Mouse (Mus musculus): ENCODE data around the gene Hist1h1a. TPM values are rescaled to one million over a fixed set of nuclear protein-coding genes. Genes with fewer than 3 reads are reported as not detected.
A peak's percentile ranks its signal among the peaks of the same experiment; 100 is the strongest.
"Not testable (repeated sequence)": the region's sequence is repeated elsewhere in the genome, so short reads cannot be mapped to it uniquely, and the experiment has no call there.

The Hist1h1a gene
- polyA plus RNA-seq, 1 experiment from 2014 or later = 1.1 TPM

DNA sequence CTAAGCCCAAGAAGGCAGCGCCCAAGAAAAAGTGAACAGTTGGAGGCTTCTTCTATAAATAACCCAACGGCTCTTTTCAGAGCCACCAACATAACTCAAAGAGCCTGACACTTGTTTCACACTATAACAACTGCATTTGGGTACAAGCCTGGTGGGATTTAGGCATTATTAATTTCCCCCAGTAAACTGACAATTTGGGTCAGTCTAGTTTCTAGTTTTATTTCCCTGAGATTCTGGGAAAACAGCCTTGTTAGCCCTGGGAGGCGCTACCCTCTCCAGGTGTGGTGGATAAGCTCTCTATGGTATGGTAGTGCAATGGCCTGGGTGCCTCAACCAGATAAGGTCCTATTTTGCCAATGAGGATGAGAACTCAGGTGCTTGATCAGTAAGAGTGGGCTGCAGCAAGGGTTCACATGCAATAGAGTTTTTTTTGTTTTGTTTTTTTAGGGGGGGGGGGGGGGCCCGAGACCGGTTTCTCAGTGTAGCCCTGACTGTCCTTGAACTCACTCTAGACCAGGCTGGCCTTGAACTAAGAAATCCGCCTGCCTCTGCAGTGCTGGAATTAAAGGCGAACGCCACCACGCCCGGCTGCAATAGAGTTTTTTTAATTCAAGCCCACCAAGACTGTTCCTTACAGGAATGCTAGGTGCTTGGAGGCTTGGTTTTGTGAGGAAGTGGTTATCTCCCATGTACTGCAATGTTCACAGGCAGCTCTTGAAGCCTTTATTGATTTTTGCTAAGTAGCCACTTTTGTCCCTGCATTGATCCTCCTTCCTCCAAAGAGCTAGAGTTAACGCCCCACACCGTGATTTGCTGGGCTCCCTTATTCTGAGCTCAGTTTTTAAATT is 1.1 kb downstream of the Hist1h1a start:
- Histone ChIP-seq H3K4me1 (replicated peaks; ENCODE audit: control insufficient read depth, insufficient read depth, low read length) (peaks cover 26% of the 10 kb centered on the region), H3K9me3 (ENCODE audit: control insufficient read depth, low read length) (no peaks in the 10 kb centered on the region), H3K36me3 (replicated peaks; ENCODE audit: control insufficient read depth, insufficient read depth) (no peaks in the 10 kb centered on the region), H3K4me2 (replicated peaks) (peak overlapping the region; percentile 90), H3K27me3 (ENCODE audit: control insufficient read depth, insufficient read depth, low read length) (no peaks in the 10 kb centered on the region), H3K27ac (peak overlapping the region; percentile 87; the same call in 1 of the 2 replicates), H3K9ac (peak overlapping the region; percentile 68; the same call in 1 of the 2 replicates), H3K4me3 (replicated peaks; ENCODE audit: low read length) (peak overlapping the region; percentile 49)
- ATAC-seq (ENCODE audit: low FRiP score) = no peak
- DNase-seq (ENCODE audit: low spot score) = no peak
- WGBS = 40% methylated on average over 12 of the region's 12 CpGs

DNA sequence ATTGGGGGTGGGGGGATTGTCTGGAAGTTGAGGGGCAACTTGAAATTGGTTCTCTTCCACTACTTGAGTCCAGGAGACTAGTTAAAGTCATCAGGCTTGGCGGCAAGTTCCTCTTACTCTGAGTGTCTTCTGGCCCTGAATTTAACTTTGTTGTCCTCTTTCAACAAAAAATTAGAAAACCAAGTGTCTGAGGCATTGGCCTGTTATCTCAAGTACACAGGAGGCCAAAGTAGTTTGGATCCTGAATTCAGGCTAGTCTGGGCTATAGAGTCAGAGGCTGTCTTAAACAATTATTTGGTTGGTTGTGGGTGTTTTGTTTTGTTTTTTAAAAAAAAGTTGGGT is 1.7 kb downstream of the Hist1h1a start:
- Histone ChIP-seq H3K9ac (no peak overlapping the region), H3K4me3 (replicated peaks; ENCODE audit: low read length) (no peak overlapping the region), H3K27ac (no peak overlapping the region), H3K36me3 (replicated peaks; ENCODE audit: control insufficient read depth, insufficient read depth) (no peaks in the 10 kb centered on the region), H3K4me1 (replicated peaks; ENCODE audit: control insufficient read depth, insufficient read depth, low read length) (peaks cover 22% of the 10 kb centered on the region), H3K9me3 (ENCODE audit: control insufficient read depth, low read length) (no peaks in the 10 kb centered on the region), H3K4me2 (replicated peaks) (no peak overlapping the region), H3K27me3 (ENCODE audit: control insufficient read depth, insufficient read depth, low read length) (no peaks in the 10 kb centered on the region)
- no peak for ATAC-seq (ENCODE audit: low FRiP score)
- no peak for DNase-seq (ENCODE audit: low spot score)
- 81% methylated on average over 1 of the region's 1 CpGs for WGBS

DNA sequence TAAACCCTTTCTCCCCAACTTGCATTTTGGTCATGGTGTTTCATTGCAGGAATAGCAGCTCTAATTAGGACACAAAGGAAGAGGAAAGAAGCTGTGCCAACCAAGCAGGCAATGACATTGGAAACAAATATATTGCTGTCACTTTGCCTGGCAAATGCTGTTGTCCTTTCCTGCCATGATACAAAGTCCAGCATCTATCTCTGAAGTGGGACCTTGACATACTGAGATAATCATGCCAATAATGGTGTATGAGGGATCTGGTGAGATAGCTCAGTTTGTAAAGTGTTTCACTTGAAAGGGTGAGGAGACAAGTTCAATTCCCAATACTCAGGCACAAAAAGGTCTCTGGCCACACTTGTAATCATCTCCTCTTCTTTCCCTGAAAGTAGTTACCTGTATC is 3.3 kb downstream of the Hist1h1a start:
- Histone ChIP-seq H3K27ac (no peak overlapping the region), H3K9ac (no peak overlapping the region), H3K36me3 (replicated peaks; ENCODE audit: control insufficient read depth, insufficient read depth) (no peaks in the 10 kb centered on the region), H3K4me1 (replicated peaks; ENCODE audit: control insufficient read depth, insufficient read depth, low read length) (peaks cover 14% of the 10 kb centered on the region; the same call in 1 of the 2 replicates), H3K4me2 (replicated peaks) (no peak overlapping the region), H3K27me3 (ENCODE audit: control insufficient read depth, insufficient read depth, low read length) (no peaks in the 10 kb centered on the region), H3K9me3 (ENCODE audit: control insufficient read depth, low read length) (no peaks in the 10 kb centered on the region), H3K4me3 (replicated peaks; ENCODE audit: low read length) (no peak overlapping the region)
- no peak for ATAC-seq (ENCODE audit: low FRiP score)
- DNase-seq (ENCODE audit: low spot score) = no peak

DNA sequence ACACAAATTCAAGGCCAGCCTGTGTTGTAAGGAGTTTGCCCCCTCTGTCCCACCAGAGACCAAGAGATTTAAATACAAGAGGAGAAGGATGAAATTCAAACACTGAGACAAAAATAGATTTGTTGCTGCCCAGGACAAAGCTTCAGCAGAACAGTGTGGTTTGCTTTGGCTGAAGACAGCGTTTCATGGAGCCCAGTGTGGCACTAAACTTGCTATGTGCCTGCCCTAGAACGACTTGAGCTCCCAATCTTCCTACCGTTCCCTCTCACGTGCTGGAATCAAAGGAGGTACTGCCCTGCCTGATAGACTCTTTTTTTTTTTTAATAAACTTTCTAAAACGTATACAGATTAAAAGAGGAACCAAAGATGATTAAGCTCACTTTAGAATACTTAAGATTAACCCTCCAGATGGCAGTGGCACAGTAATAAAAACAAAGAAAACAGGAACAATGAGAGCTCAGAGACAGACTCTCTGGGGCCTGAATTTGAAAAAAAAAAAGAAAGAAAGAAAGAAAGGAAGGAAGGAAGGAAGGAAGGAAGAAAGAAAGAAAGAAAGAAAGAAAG is 5.5 kb downstream of the Hist1h1a start:
- WGBS = 52% methylated on average over 5 of the region's 5 CpGs
- Histone ChIP-seq H3K9me3 (ENCODE audit: control insufficient read depth, low read length) (no peaks in the 10 kb centered on the region), H3K9ac (no peak overlapping the region), H3K4me1 (replicated peaks; ENCODE audit: control insufficient read depth, insufficient read depth, low read length) (peaks cover 6% of the 10 kb centered on the region; the same call in 1 of the 2 replicates), H3K4me2 (replicated peaks) (no peak overlapping the region), H3K36me3 (replicated peaks; ENCODE audit: control insufficient read depth, insufficient read depth) (no peaks in the 10 kb centered on the region), H3K27ac (no peak overlapping the region), H3K27me3 (ENCODE audit: control insufficient read depth, insufficient read depth, low read length) (no peaks in the 10 kb centered on the region), H3K4me3 (replicated peaks; ENCODE audit: low read length) (no peak overlapping the region)
- no peak for ATAC-seq (ENCODE audit: low FRiP score)
- no peak for DNase-seq (ENCODE audit: low spot score)

DNA sequence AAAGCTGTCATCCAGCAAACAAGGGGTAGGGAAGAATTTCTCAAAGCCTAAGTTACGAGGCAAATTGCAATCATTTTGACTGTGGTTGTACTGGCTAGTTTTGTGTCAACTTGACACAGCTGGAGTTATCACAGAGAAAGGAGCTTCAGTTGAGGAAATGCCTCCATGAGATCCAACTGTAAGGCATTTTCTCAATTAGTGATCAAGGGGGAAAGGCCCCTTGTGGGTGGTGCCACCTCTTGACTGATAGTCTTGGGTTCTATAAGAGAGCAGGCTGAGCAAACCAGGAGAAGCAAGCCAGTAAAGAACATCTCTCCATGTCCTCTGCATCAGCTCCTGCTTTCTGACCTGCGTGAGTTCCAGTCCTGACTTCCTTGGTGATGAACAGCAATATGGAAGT is 6.1 kb downstream of the Hist1h1a start, which contains the start of gene Trim38:
Gene Trim38, plus strand, starts transcription at position 301 of the 400 bp plus-strand sequence.
- 89% methylated on average over 2 of the region's 2 CpGs for WGBS
- not testable (repeated sequence) for H3K36me3 ChIP-seq (replicated peaks; ENCODE audit: control insufficient read depth, insufficient read depth); DNase-seq (ENCODE audit: low spot score)

DNA sequence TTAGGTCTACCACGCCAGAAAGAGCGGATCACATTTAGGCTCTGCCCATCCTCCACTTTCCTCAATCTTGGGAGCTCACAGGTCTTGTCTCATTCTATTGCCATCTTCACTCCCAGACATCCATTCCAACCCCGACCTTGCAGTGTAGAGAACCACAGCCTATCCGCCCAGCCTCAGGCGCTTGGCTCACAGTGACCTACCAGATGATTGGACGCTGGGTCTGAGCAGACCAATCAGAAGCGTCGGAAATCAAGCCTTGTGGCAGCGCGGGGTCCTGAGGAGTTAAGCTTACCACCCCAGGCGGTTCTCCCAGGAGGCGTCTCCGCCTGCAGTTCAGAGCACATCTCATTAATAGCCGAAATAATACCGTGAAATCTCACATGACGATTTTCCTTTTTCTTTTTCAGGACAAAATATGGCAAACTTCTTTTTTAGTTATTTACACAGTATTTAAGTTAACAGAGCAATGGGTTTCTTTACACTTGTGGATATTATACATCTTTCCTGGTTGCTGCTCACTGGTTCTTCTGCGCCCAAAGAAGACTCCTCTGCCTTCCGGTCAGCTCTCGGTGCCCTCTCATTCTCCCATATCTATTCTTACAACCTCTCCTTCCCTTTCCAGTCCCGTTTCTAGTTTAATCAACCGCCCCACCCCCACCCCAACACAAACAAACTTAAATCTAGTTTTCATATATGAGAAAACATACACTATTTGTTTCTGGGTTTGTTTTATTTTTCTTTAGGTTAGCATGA is 9.3 kb downstream of the Hist1h1a start:
- H3K36me3 ChIP-seq (replicated peaks; ENCODE audit: control insufficient read depth, insufficient read depth) = no peaks in the 10 kb centered on the region
- 23% methylated on average over 21 of the region's 21 CpGs for WGBS
- H3K4me2 ChIP-seq (replicated peaks) = peak overlapping the region; percentile 31
- H3K27me3 ChIP-seq (ENCODE audit: control insufficient read depth, insufficient read depth, low read length) = no peaks in the 10 kb centered on the region
- no peaks in the 10 kb centered on the region; the same call in 1 of the 2 replicates for H3K4me1 ChIP-seq (replicated peaks; ENCODE audit: control insufficient read depth, insufficient read depth, low read length)
- DNase-seq (ENCODE audit: low spot score) = peak; percentile 42
- H3K27ac ChIP-seq = no peak overlapping the region
- H3K9ac ChIP-seq = no peak overlapping the region
- no peak overlapping the region for H3K4me3 ChIP-seq (replicated peaks; ENCODE audit: low read length)
- ATAC-seq (ENCODE audit: low FRiP score) = peak; percentile 87
- no peaks in the 10 kb centered on the region for H3K9me3 ChIP-seq (ENCODE audit: control insufficient read depth, low read length)

More for the DNA sequence above, 6.1 kb downstream of the Hist1h1a start, which contains the start of gene Trim38:
- not testable (repeated sequence) for H3K9ac ChIP-seq; H3K27ac ChIP-seq; ATAC-seq (ENCODE audit: low FRiP score); H3K27me3 ChIP-seq (ENCODE audit: control insufficient read depth, insufficient read depth, low read length); H3K4me2 ChIP-seq (replicated peaks); H3K4me3 ChIP-seq (replicated peaks; ENCODE audit: low read length); H3K9me3 ChIP-seq (ENCODE audit: control insufficient read depth, low read length); H3K4me1 ChIP-seq (replicated peaks; ENCODE audit: control insufficient read depth, insufficient read depth, low read length)

DNA sequence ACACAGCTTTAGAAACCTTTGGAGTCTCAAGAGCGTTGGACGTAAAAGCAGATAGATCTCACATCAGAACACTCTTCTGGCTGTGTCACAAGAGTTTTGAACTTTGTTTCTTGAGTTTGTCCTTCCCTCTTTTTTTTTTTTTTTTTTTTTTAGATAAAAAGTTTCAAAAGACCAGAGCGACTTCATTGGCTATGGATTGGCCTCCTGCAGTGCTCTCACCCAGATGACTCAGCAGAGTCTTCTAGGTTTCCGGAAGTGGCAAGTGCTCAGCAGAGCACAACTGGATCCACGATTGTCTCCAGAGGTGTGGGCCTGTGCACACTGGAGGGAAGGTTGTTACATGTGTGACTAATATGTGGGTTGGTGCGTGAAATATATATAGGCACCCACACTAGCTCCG is 14.9 kb downstream of the Hist1h1a start:
- WGBS = 94% methylated on average over 7 of the region's 7 CpGs
- no peak for ATAC-seq (ENCODE audit: low FRiP score)

DNA sequence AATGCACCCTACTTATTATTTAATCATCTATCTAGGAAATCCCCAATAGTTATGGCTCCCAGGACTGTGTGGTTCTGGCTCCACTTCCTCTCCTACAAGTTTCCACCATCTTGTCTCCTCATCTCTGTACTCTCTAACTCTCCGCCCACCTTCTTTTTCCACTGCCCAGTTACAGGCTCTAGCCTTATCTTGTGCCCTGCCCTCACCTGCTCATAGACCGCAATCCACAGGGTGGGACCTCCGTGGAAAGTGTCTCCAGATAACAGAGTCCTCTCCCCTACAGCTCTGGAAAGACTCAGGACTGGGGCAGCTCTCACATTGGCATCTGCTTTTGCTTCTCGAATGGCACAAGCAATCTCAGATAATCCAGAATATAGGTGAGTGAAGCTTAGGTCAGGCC is 15.6 kb downstream of the Hist1h1a start:
- H3K4me1 ChIP-seq (replicated peaks; ENCODE audit: control insufficient read depth, insufficient read depth, low read length) = no peaks in the 10 kb centered on the region
- ATAC-seq (ENCODE audit: low FRiP score) = no peak
- no peaks in the 10 kb centered on the region for H3K36me3 ChIP-seq (replicated peaks; ENCODE audit: control insufficient read depth, insufficient read depth)
- no peak overlapping the region for H3K27ac ChIP-seq
- H3K4me2 ChIP-seq (replicated peaks) = no peak overlapping the region
- no peak overlapping the region for H3K4me3 ChIP-seq (replicated peaks; ENCODE audit: low read length)
- H3K27me3 ChIP-seq (ENCODE audit: control insufficient read depth, insufficient read depth, low read length) = no peaks in the 10 kb centered on the region
- WGBS = 88% methylated on average over 4 of the region's 4 CpGs
- no peak overlapping the region for H3K9ac ChIP-seq
- no peaks in the 10 kb centered on the region for H3K9me3 ChIP-seq (ENCODE audit: control insufficient read depth, low read length)
- DNase-seq (ENCODE audit: low spot score) = no peak

More for the DNA sequence above, 14.9 kb downstream of the Hist1h1a start:
- Histone ChIP-seq H3K9ac (no peak overlapping the region), H3K36me3 (replicated peaks; ENCODE audit: control insufficient read depth, insufficient read depth) (no peaks in the 10 kb centered on the region), H3K4me1 (replicated peaks; ENCODE audit: control insufficient read depth, insufficient read depth, low read length) (no peaks in the 10 kb centered on the region), H3K9me3 (ENCODE audit: control insufficient read depth, low read length) (no peaks in the 10 kb centered on the region), H3K4me2 (replicated peaks) (no peak overlapping the region), H3K27me3 (ENCODE audit: control insufficient read depth, insufficient read depth, low read length) (no peaks in the 10 kb centered on the region), H3K27ac (no peak overlapping the region), H3K4me3 (replicated peaks; ENCODE audit: low read length) (no peak overlapping the region)
- DNase-seq (ENCODE audit: low spot score) = no peak

DNA sequence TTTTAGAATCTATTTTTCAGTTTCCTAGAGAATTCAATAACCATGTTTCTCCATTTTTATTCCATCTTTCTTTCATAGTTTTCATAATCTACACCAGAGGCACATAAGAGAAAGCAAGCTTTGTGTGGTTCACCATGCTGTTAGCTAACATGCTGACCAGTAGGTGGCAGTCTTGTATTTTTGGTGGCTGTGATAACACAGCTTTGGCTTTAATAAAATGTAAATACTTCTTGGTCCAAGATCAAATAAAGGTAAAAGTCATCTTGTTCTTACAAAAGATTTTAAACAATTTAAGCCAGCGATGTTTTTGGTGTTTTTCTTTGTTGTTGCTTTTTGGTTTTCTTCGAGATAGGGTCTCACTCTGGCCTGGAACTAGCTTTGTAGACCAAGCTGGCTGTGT is 29.1 kb downstream of the Hist1h1a start:
- Histone ChIP-seq H3K4me1 (replicated peaks; ENCODE audit: control insufficient read depth, insufficient read depth, low read length) (no peaks in the 10 kb centered on the region), H3K27me3 (ENCODE audit: control insufficient read depth, insufficient read depth, low read length) (no peaks in the 10 kb centered on the region), H3K4me2 (replicated peaks) (no peak overlapping the region), H3K36me3 (replicated peaks; ENCODE audit: control insufficient read depth, insufficient read depth) (no peaks in the 10 kb centered on the region), H3K27ac (no peak overlapping the region), H3K9me3 (ENCODE audit: control insufficient read depth, low read length) (no peaks in the 10 kb centered on the region), H3K4me3 (replicated peaks; ENCODE audit: low read length) (no peak overlapping the region), H3K9ac (no peak overlapping the region)
- ATAC-seq (ENCODE audit: low FRiP score) (peak; percentile 65; the same call in 1 of the 2 replicates), DNase-seq (ENCODE audit: low spot score) (peak; percentile 88)
- WGBS = 54% methylated on average over 2 of the region's 2 CpGs
